Comparison of ENCODE assay signal across 18 mouse cellular contexts in the genomic region with DNA sequence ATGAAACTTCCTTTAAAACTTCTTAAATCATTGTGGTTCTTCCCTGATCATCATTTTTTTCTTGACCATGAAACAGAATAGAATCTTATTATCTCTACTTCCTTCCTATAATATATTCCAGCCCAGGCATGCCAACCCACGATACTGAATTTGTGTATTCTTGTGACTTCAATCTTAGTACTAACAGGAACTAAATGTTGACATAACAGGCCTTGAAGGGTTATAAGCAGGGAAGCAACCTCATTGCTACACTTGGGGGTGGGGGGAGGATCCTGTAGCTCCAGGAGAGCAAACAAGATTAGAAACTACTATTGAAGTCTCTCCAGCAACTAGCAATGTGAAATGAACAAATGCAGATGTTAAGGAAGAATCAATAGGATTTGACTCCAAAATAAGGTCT.
"Had no signal": no experiment of that assay in that cellular context is flagged by ENCODE, and none has a peak within 500 bp of the region (broad histone marks: within the 10 kb centered on the region; RNA-seq: fewer than 3 reads in every experiment).

No protein-coding gene starts in this region.

- H3K27ac ChIP-seq: limb, embryonic 15.5 days; liver, embryonic 12.5 days; liver, embryonic 14.5 days; midbrain, embryonic 13.5 days; midbrain, embryonic 15.5 days; neural tube, embryonic 13.5 days; neural tube, embryonic 15.5 days; stomach, embryonic 15.5 days; stomach, postnatal 0 days had no signal

- H3K36me3 ChIP-seq: limb, embryonic 15.5 days; liver, embryonic 12.5 days; midbrain, embryonic 13.5 days; midbrain, embryonic 15.5 days; neural tube, embryonic 13.5 days; neural tube, embryonic 15.5 days; stomach, embryonic 15.5 days had no signal

- ATAC-seq: liver, embryonic 12.5 days; midbrain, embryonic 13.5 days; midbrain, embryonic 15.5 days had no signal

- H3K9ac ChIP-seq: limb, embryonic 15.5 days; liver, embryonic 12.5 days; liver, embryonic 14.5 days; midbrain, embryonic 13.5 days; midbrain, embryonic 15.5 days; neural tube, embryonic 13.5 days; neural tube, embryonic 15.5 days; stomach, embryonic 15.5 days had no signal

- H3K4me1 ChIP-seq: limb, embryonic 15.5 days; liver, embryonic 12.5 days; megakaryocyte, embryonic 14.5 days; midbrain, embryonic 13.5 days; midbrain, embryonic 15.5 days; neural tube, embryonic 13.5 days; neural tube, embryonic 15.5 days; stomach, embryonic 15.5 days had no signal

- H3K9me3 ChIP-seq: limb, embryonic 15.5 days; liver, embryonic 12.5 days; megakaryocyte, embryonic 14.5 days; midbrain, embryonic 13.5 days; midbrain, embryonic 15.5 days; neural tube, embryonic 13.5 days; neural tube, embryonic 15.5 days; stomach, embryonic 15.5 days had no signal

- H3K4me2 ChIP-seq: limb, embryonic 15.5 days; liver, embryonic 12.5 days; midbrain, embryonic 11.5 days; midbrain, embryonic 13.5 days; midbrain, embryonic 15.5 days; neural tube, embryonic 13.5 days; neural tube, embryonic 15.5 days; stomach, embryonic 15.5 days had no signal

- DNase-seq: retina, postnatal 1 day; right cerebral cortex, adult 18-20 months; right cerebral cortex, postnatal 25 days; thymus, adult 2 months; thymus, postnatal 25 days; thymus, postnatal 4 days had no signal

- H3K4me3 ChIP-seq: limb, embryonic 15.5 days; liver, embryonic 12.5 days; megakaryocyte, embryonic 14.5 days; midbrain, embryonic 13.5 days; midbrain, embryonic 15.5 days; myocyte; neural tube, embryonic 13.5 days; neural tube, embryonic 15.5 days; stomach, embryonic 15.5 days had no signal

- H3K27me3 ChIP-seq: midbrain, embryonic 15.5 days; stomach, embryonic 15.5 days had no signal
